Mouse (Mus musculus) kidney, embryonic 14.5 days (tissue): ENCODE results near the gene Lrig3. TPM values are rescaled to one million over a fixed set of nuclear protein-coding genes. Genes with fewer than 3 reads are reported as not detected.
A peak's percentile ranks its signal among the peaks of the same experiment; 100 is the strongest.

Source experiments
- ATAC-seq: fragments of 200-750 bp; cut with Nextera tagmentation; 2 replicates; pipeline ENCODE4 v1.8.0; 2017; ENCODE audit warnings: moderate number of reproducible peaks, mild to moderate bottlenecking, moderate TSS enrichment, moderate library complexity; ENCODE audit not compliant: low FRiP score, low TSS enrichment
- H3K27ac ChIP-seq: fragments of 300-500 bp; sonication (generic); 2 replicates; pipeline ENCODE4 v1.5.1; 2014; ENCODE audit warnings: low read depth, mild to moderate bottlenecking, low read length, moderate library complexity, mixed read lengths
- H3K27me3 ChIP-seq: fragments of 300-500 bp; sonication (generic); 2 replicates; pipeline ENCODE4 v1.6.1; 2014; ENCODE audit warnings: mild to moderate bottlenecking, low read length; ENCODE audit not compliant: control insufficient read depth, insufficient read depth
- H3K36me3 ChIP-seq: fragments of 300-500 bp; sonication (generic); 2 replicates; pipeline ENCODE4 v1.6.1; 2014; ENCODE audit warnings: low read length, mixed read lengths; ENCODE audit not compliant: control insufficient read depth, insufficient read depth
- H3K4me1 ChIP-seq: fragments of 300-500 bp; sonication (generic); 2 replicates; pipeline ENCODE4 v1.6.1; 2014; ENCODE audit warnings: low read length, mixed read lengths; ENCODE audit not compliant: control insufficient read depth, insufficient read depth
- H3K4me2 ChIP-seq: fragments of 300-500 bp; sonication (generic); replicated peaks from 2 replicates; pipeline ENCODE4 v1.6.1; 2014; ENCODE audit warnings: low read depth, mild to moderate bottlenecking, low read length
- H3K4me3 ChIP-seq: fragments of 300-500 bp; sonication (generic); 2 replicates; pipeline ENCODE4 v1.5.1; 2014; ENCODE audit warnings: mild to moderate bottlenecking, low read length
- H3K9ac ChIP-seq: fragments of 300-500 bp; sonication (generic); 2 replicates; pipeline ENCODE4 v1.6.1; 2014; ENCODE audit warnings: low read depth, mild to moderate bottlenecking, low read length, moderate library complexity
- H3K9me3 ChIP-seq: fragments of 300-500 bp; sonication (generic); 2 replicates; pipeline ENCODE4 v1.6.1; 2016; ENCODE audit warnings: low read length; ENCODE audit not compliant: control insufficient read depth
- WGBS: fragments of 180-500 bp; shearing (Covaris S2); extraction: QIAGEN DNeasy Blood & Tissue Kit; methylation state at CpG from one replicate; pipeline ENCODE4 v1.1.7; 2014; 5-methylcytosine and 5-hydroxymethylcytosine counted together
- polyA plus RNA-seq: library from polyadenylated mRNA; unstranded; fragments of >200 nt; fragmentation: Nextera tagmentation; extraction: Ambion mirVana; gene quantifications from 2 replicates; pipeline ENCODE4 v1.2.1, GENCODE M21; 2014

Gene Lrig3
- polyA plus RNA-seq, 1 experiment from 2014 or later = 30.1 TPM

DNA sequence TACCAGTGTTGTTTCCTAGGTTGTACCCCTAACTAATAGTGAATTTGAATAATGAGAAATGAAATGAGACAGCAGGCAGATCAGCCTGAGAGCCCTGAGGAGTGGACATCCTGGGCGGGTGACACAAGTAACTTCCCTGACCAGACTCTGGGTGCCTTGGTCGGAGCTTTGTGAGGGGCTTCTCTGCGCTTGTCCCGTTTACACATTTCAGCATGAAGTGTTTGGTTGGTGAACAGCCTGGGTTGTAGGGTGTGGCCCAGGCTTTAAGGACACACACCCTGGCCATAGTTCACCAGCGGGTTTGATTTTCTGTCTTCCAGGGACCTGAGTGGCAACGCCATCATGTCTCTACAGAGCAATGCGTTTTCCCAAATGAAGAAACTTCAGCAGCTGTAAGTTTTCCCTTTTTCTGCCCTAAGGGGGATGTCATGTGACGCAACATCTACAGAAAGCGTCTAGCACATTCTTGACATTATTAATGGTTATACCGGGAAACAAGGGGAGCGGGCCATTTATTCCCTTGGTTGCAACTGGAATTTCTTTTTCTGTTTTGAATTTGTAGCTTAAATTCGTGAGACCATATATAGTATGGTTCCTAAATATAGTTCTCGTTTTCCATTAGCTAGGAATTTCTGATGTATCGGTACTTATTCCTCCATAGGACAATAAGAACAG lies 36.2 kb downstream of the Lrig3 start:
- Histone ChIP-seq H3K4me1 (no peaks in the 10 kb centered on the region), H3K9ac (no peak overlapping the region), H3K36me3 (peaks cover 76% of the 10 kb centered on the region), H3K27ac (peak overlapping the region; percentile 20; the same call in 1 of the 2 replicates), H3K4me3 (no peak overlapping the region), H3K27me3 (no peaks in the 10 kb centered on the region), H3K9me3 (no peaks in the 10 kb centered on the region), H3K4me2 (no peak overlapping the region)
- 77% methylated on average over 14 of the region's 14 CpGs for WGBS
- 0 out of 2 replicates have a peak, but pooled peaks have one; percentile 11 for ATAC-seq

DNA sequence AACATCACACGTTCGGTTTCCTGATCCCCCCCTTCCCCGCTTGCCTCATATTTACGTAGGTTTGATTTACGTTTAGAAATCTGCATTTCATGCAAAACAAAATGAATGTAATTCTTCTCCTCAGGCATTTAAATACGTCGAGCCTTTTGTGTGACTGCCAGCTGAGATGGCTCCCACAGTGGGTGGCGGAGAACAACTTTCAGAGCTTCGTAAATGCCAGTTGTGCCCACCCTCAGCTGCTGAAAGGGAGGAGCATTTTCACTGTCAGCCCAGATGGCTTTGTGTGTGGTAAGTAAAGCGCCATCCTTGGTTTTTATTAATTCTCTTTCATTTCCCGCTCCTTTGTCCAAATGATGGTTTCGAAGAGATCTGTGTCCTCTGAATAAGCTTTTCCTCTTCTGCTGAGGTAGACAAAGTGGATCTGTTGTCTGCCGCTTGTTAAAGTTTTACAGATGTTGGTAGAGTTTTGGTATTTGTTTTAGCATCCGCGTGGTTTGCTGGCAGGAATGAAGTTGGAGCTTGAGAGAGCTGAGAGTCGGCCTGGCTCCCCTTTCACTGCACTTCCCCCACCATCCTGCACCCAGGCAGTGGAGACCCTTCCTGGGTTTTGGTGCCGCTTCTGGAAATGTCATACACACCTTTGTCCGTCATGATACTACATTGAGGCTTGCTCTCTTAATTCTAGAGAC lies 37.0 kb downstream of the Lrig3 start:
- H3K36me3 ChIP-seq = peaks cover 74% of the 10 kb centered on the region
- 74% methylated on average over 18 of the region's 18 CpGs for WGBS
- no peak overlapping the region for H3K4me2 ChIP-seq
- no peaks in the 10 kb centered on the region for H3K9me3 ChIP-seq
- peak; percentile 40; the same call in 1 of the 2 replicates for ATAC-seq
- peak overlapping the region; percentile 31; the same call in 1 of the 2 replicates for H3K27ac ChIP-seq
- H3K9ac ChIP-seq = no peak overlapping the region
- no peaks in the 10 kb centered on the region for H3K4me1 ChIP-seq
- H3K4me3 ChIP-seq = no peak overlapping the region
- no peaks in the 10 kb centered on the region for H3K27me3 ChIP-seq

DNA sequence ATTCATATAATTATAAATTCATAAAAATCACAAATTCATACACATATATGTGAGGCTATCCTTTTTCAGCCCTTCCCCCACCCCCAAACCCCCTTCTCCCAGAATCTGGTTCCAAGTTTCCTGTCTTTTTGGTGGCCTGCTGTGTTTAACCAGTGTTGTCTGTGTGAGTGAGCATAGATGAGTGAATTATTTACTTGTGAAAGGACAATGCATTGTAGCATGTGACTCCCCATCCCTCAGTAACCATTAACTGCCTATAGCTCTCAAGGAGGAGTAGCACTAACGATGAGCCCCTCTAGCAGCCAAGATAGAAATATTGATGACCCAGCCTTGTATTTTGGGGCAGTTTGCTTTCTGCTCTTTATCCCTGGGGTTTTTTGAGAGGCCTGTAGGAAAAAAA lies 37.9 kb downstream of the Lrig3 start:
- Histone ChIP-seq H3K4me1 (no peaks in the 10 kb centered on the region), H3K9me3 (no peaks in the 10 kb centered on the region), H3K4me2 (no peak overlapping the region), H3K27ac (no peak overlapping the region), H3K27me3 (no peaks in the 10 kb centered on the region), H3K9ac (no peak overlapping the region), H3K36me3 (peaks cover 77% of the 10 kb centered on the region), H3K4me3 (no peak overlapping the region)
- peak; percentile 60; the same call in 1 of the 2 replicates for ATAC-seq
- 64% methylated on average over 1 of the region's 1 CpGs for WGBS

DNA sequence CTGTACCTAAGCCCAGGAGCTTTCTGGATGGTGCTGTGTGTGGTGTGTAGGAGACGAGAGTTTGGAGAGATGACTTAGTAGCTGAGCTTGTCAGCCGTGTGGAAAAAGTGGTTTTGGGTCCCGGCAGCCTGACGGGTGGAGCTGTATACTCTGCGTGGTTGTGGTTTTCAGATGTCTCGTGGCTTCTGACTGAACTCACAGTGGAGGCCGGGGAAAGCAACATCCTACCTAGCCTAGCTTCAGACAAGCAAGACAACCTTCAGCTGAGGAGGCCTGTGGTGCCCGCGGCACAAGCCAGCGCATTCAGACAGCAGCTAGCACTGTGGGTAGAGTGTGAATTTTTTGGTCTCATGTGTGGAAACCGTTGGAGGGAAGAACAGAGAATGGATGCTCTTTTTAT lies 47.7 kb downstream of the Lrig3 start:
- no peak overlapping the region for H3K4me3 ChIP-seq
- no peak overlapping the region for H3K4me2 ChIP-seq
- no peaks in the 10 kb centered on the region for H3K4me1 ChIP-seq
- H3K9me3 ChIP-seq = no peaks in the 10 kb centered on the region
- no peak for ATAC-seq
- no peak overlapping the region for H3K9ac ChIP-seq
- H3K36me3 ChIP-seq = peaks cover 86% of the 10 kb centered on the region
- 89% methylated on average over 11 of the region's 11 CpGs for WGBS
- no peak overlapping the region for H3K27ac ChIP-seq
- H3K27me3 ChIP-seq = no peaks in the 10 kb centered on the region

DNA sequence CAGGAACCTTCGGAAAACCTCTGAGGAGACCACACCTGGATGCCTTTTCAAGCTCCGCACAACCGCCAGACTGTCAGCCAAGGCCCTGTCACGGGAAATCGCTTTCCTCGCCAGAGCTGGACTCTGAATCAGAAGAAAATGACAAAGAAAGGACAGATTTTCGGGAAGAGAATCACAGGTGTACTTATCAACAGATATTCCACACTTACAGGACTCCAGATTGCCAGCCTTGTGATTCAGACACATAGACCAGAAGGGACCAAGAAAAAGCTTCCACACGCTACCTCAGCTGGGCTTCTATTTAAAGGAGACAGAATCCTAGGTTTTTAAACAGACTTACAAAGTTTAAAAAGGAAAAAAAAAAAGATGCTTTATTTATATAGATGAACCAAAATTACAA lies 48.7 kb downstream of the Lrig3 start:
- Histone ChIP-seq H3K27ac (no peak overlapping the region), H3K4me2 (no peak overlapping the region), H3K9ac (no peak overlapping the region), H3K4me3 (no peak overlapping the region), H3K36me3 (peaks cover 76% of the 10 kb centered on the region), H3K27me3 (no peaks in the 10 kb centered on the region), H3K4me1 (no peaks in the 10 kb centered on the region), H3K9me3 (no peaks in the 10 kb centered on the region)
- no peak for ATAC-seq
- 87% methylated on average over 8 of the region's 8 CpGs for WGBS

DNA sequence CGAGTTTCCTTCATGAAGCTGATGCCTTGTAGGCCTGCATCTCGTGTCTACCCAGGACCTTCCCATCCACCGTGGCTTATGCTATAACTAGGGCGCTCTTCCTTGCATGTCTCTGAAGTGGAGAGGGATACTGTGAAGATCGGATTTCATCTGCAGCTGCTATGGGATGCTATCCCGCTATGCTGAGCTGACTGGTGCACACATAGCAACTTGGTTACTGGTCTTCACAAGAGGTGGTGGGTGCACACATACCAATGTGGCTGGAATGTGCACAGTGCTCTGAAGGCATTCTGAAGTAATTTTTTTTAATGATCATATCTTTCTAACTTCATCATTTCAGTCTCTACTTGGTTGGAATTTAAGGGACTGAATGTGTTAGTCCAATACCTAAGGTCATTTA lies 49.7 kb downstream of the Lrig3 start:
- H3K27me3 ChIP-seq = no peaks in the 10 kb centered on the region
- peaks cover 66% of the 10 kb centered on the region for H3K36me3 ChIP-seq
- H3K4me2 ChIP-seq = no peak overlapping the region
- no peak overlapping the region for H3K4me3 ChIP-seq
- no peaks in the 10 kb centered on the region for H3K4me1 ChIP-seq
- ATAC-seq = peak; percentile 57
- no peak overlapping the region for H3K27ac ChIP-seq
- H3K9ac ChIP-seq = no peak overlapping the region
- WGBS = 91% methylated on average over 6 of the region's 6 CpGs
- no peaks in the 10 kb centered on the region for H3K9me3 ChIP-seq

DNA sequence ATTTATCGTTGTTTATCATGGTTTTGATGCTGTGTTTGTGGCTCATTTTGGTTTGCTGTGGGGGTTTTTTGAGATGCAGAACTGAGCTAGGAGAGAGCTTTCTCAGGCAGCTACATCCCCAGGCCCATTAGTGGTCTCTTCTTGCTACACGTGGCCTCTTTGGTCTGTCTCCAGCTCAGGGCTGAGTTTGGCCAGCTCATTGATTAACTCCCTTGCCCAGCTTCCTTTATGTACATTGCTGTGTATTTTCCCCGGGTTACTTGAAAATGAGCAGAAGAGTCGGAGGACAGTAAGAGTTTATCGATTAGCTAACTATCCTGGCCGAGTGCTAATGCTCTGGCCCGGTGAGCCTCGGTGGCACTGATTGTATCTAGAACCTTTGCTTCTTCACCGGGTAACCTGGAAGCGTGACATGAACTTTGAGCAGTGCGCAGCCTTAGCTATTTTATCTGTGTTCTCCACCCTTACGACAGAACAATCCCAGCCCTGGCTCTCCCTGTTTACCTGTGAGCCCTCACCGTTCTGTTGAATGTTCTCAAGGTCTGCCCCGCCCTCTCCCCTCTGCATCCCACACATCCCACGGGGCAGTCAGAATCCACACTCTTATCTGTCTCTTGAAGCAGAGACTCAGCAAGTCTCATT lies 53.5 kb downstream of the Lrig3 start:
- Histone ChIP-seq H3K27me3 (no peaks in the 10 kb centered on the region), H3K4me3 (no peak overlapping the region), H3K9ac (no peak overlapping the region), H3K9me3 (no peaks in the 10 kb centered on the region), H3K4me2 (no peak overlapping the region), H3K36me3 (peaks cover 28% of the 10 kb centered on the region), H3K4me1 (no peaks in the 10 kb centered on the region), H3K27ac (no peak overlapping the region)
- WGBS = 86% methylated on average over 15 of the region's 15 CpGs
- no peak for ATAC-seq

DNA sequence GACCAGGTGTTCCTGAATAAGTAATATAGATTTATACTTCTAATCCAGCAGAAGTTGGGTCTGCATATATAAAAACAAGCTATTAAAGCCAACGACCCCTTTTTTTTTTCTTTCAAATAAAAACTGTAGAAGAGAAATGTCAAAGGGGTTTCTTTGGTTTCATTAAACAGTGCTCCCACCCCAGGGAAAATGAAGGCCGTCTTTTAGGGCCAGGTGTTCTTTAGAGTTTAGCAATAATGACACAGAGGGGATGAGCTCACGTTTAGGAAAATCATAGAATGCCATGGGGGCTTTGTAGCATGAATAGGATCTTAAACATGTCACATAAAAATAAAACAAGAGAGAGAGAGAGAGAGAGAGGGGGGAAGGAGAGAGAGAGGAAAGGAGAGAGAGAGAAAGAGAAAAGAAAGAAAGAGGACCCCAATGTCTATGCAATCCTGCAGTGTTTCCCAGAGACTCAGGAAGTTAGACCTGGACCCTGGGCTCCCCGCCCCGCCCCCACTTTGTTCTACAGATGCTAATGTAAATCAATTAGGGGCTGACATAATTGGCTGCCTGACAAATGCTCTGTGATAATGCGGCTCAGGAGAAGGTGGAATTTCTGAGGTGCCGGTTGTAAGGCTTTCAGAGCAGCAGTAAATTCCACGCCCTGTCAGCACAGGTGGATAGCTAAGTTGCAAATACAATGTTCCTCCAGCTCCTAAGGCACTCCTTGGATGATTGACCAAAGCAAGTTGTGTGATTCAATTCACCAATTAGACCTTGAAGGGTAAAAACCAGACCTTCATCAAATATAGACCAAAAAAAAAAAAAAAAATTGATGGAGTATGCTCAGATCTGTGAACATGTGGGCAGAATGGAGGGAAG lies 62.8 kb downstream of the Lrig3 start:
- H3K4me2 ChIP-seq = no peak overlapping the region
- no peak overlapping the region for H3K9ac ChIP-seq
- no peak overlapping the region for H3K4me3 ChIP-seq
- H3K4me1 ChIP-seq = 0 out of 2 replicates have a peak, but pooled peaks cover 3% of the 10 kb centered on the region
- no peaks in the 10 kb centered on the region for H3K36me3 ChIP-seq
- H3K27ac ChIP-seq = no peak overlapping the region
- ATAC-seq = peak; percentile 60; the same call in 1 of the 2 replicates
- no peaks in the 10 kb centered on the region for H3K27me3 ChIP-seq
- no peaks in the 10 kb centered on the region for H3K9me3 ChIP-seq
- WGBS = 14% methylated on average over 8 of the region's 8 CpGs
